Mouse (Mus musculus) megakaryocyte, embryonic 14.5 days (primary cell): ENCODE measurements around the gene Nrros. TPM values are rescaled to one million over a fixed set of nuclear protein-coding genes. Genes with fewer than 3 reads are reported as not detected.

Experiments used
- H3K27me3 ChIP-seq: replicated peaks from 2 replicates; pipeline ENCODE3; 2012; ENCODE audit warnings: inconsistent platforms
- H3K36me3 ChIP-seq: replicated peaks from 2 replicates; pipeline ENCODE3; 2012; ENCODE audit warnings: low read length, inconsistent platforms, mixed read lengths
- H3K4me1 ChIP-seq: 2 replicates; pipeline ENCODE4 v1.6.1; 2012; ENCODE audit warnings: inconsistent platforms
- H3K4me3 ChIP-seq: replicated peaks from 2 replicates; pipeline ENCODE3; 2012; ENCODE audit warnings: moderate library complexity, mild to moderate bottlenecking, inconsistent platforms
- H3K9me3 ChIP-seq: 2 replicates; pipeline ENCODE4 v1.6.1; 2012; ENCODE audit warnings: inconsistent platforms
- FLI1 ChIP-seq: IDR thresholded peaks from 2 replicates; pipeline ENCODE4 v1.6.1; 2012; ENCODE audit warnings: low read length, inconsistent platforms, mixed read lengths
- GATA1 ChIP-seq: IDR thresholded peaks from 3 replicates; pipeline ENCODE4 v1.6.1; 2012; ENCODE audit warnings: mixed read lengths, low read length, inconsistent platforms, borderline replicate concordance
- polyA plus RNA-seq: library from polyadenylated mRNA; stranded (reverse); fragments of >175 nt; gene quantifications from 2 replicates; pipeline ENCODE4 v1.2.3, GENCODE M21; 2012; ENCODE audit warnings: low replicate concordance; ENCODE audit not compliant: insufficient read depth

The Nrros gene
- polyA plus RNA-seq = 75.8 and 110 TPM in 2 replicates

- H3K36me3 ChIP-seq = peaks cover 31% of the 10 kb centered on the region
These were observed at the start of gene Nrros for GRCm38 (mm10) chr16:32165281-32165821. TSS of gene Nrros (minus strand) at chr16:32165594.

GRCm38 (mm10) chr16:32214804-32215576 lies 49.6 kb upstream of the Nrros start:
- Histone ChIP-seq H3K4me1 (peaks cover 19% of the 10 kb centered on the region), H3K9me3 (peaks cover 6% of the 10 kb centered on the region; the same call in 1 of the 2 replicates), H3K36me3 (no peaks in the 10 kb centered on the region), H3K4me3 (peak overlapping the region; percentile 23), H3K27me3 (peaks cover 4% of the 10 kb centered on the region)
- TF ChIP-seq FLI1 (no peak), GATA1 (no peak)

More at GRCm38 (mm10) chr16:32165281-32165821, at the start of gene Nrros:
- peaks cover 3% of the 10 kb centered on the region; the same call in 1 of the 2 replicates for H3K9me3 ChIP-seq
- peaks cover 63% of the 10 kb centered on the region for H3K4me1 ChIP-seq
- H3K4me3 ChIP-seq = peak within 1 kb of the TSS; percentile 99
- H3K27me3 ChIP-seq = no peaks in the 10 kb centered on the region
- TF ChIP-seq FLI1 = 0 out of 2 replicates have a peak, but pooled peaks have one; percentile 12
- TF ChIP-seq GATA1 = peak; percentile 83

- no peak for TF ChIP-seq FLI1
- TF ChIP-seq GATA1 = no peak
- H3K36me3 ChIP-seq = peaks cover 2% of the 10 kb centered on the region
- H3K27me3 ChIP-seq = peaks cover 4% of the 10 kb centered on the region
- H3K4me3 ChIP-seq = no peak overlapping the region
- H3K9me3 ChIP-seq = peaks cover 13% of the 10 kb centered on the region
- peaks cover 19% of the 10 kb centered on the region for H3K4me1 ChIP-seq
These were observed 48.8 kb upstream of the Nrros start for GRCm38 (mm10) chr16:32214156-32214555.

GRCm38 (mm10) chr16:32204902-32205301 lies 39.5 kb upstream of the Nrros start:
- H3K36me3 ChIP-seq = peaks cover 3% of the 10 kb centered on the region
- peaks cover 2% of the 10 kb centered on the region for H3K27me3 ChIP-seq
- H3K4me3 ChIP-seq = no peak overlapping the region
- H3K9me3 ChIP-seq = peaks cover 15% of the 10 kb centered on the region
- TF ChIP-seq FLI1 = no peak
- no peak for TF ChIP-seq GATA1
- H3K4me1 ChIP-seq = peaks cover 33% of the 10 kb centered on the region

- H3K4me3 ChIP-seq = peak overlapping the region; percentile 70
- peaks cover 33% of the 10 kb centered on the region for H3K4me1 ChIP-seq
- peaks cover 2% of the 10 kb centered on the region for H3K27me3 ChIP-seq
- no peaks in the 10 kb centered on the region for H3K36me3 ChIP-seq
- H3K9me3 ChIP-seq = 0 out of 2 replicates have a peak, but pooled peaks cover 3% of the 10 kb centered on the region
- TF ChIP-seq GATA1 (no peak), FLI1 (no peak)
These were observed 37.3 kb upstream of the Nrros start for GRCm38 (mm10) chr16:32202681-32203080.

- Histone ChIP-seq H3K36me3 (no peaks in the 10 kb centered on the region), H3K4me1 (peaks cover 33% of the 10 kb centered on the region), H3K27me3 (no peaks in the 10 kb centered on the region), H3K9me3 (no peaks in the 10 kb centered on the region), H3K4me3 (no peak overlapping the region)
- no peak for TF ChIP-seq GATA1
- TF ChIP-seq FLI1 = no peak
These were observed 35.6 kb upstream of the Nrros start for GRCm38 (mm10) chr16:32201004-32201325.

- peak overlapping the region; percentile 76 for H3K4me3 ChIP-seq
- H3K4me1 ChIP-seq = peaks cover 33% of the 10 kb centered on the region
- TF ChIP-seq GATA1 = no peak
- TF ChIP-seq FLI1 = no peak
- H3K36me3 ChIP-seq = no peaks in the 10 kb centered on the region
- no peaks in the 10 kb centered on the region for H3K9me3 ChIP-seq
- no peaks in the 10 kb centered on the region for H3K27me3 ChIP-seq
These were observed 35.0 kb upstream of the Nrros start for GRCm38 (mm10) chr16:32200256-32201003.

GRCm38 (mm10) chr16:32190011-32190441 lies 24.6 kb upstream of the Nrros start:
- Histone ChIP-seq H3K4me1 (peaks cover 86% of the 10 kb centered on the region), H3K4me3 (peak overlapping the region; percentile 91), H3K27me3 (no peaks in the 10 kb centered on the region), H3K36me3 (peaks cover 4% of the 10 kb centered on the region), H3K9me3 (peaks cover 5% of the 10 kb centered on the region; the same call in 1 of the 2 replicates)
- no peak for TF ChIP-seq GATA1
- no peak for TF ChIP-seq FLI1

- TF ChIP-seq FLI1 = no peak
- TF ChIP-seq GATA1 = no peak
- no peaks in the 10 kb centered on the region for H3K27me3 ChIP-seq
- peaks cover 4% of the 10 kb centered on the region for H3K36me3 ChIP-seq
- peak overlapping the region; percentile 78 for H3K4me3 ChIP-seq
- peaks cover 5% of the 10 kb centered on the region; the same call in 1 of the 2 replicates for H3K9me3 ChIP-seq
- peaks cover 84% of the 10 kb centered on the region for H3K4me1 ChIP-seq
These were observed 23.7 kb upstream of the Nrros start for GRCm38 (mm10) chr16:32189109-32189508.

- Histone ChIP-seq H3K4me3 (no peak overlapping the region), H3K36me3 (no peaks in the 10 kb centered on the region), H3K4me1 (peaks cover 57% of the 10 kb centered on the region), H3K9me3 (no peaks in the 10 kb centered on the region), H3K27me3 (no peaks in the 10 kb centered on the region)
- TF ChIP-seq GATA1 (no peak), FLI1 (no peak)
These were observed 20.7 kb upstream of the Nrros start for GRCm38 (mm10) chr16:32186056-32186455.
